Mouse (Mus musculus) liver, postnatal 0 days (tissue): ENCODE measurements at regions not wholly inside any gene's neighbourhood (a gene's known extent, or its start where the extent isn't known, plus 50 kb on each side); places are given as distances from the start of the nearest gene placed in this dataset.

ENCODE experiments used
- CTCF ChIP-seq: sonication (generic); IDR thresholded peaks from 2 replicates; pipeline ENCODE4 v1.5.1; 2016; ENCODE audit warnings: antibody characterized with exemption, low read depth
- EP300 ChIP-seq: IDR thresholded peaks from 2 replicates; pipeline ENCODE4 v1.6.1; 2016; ENCODE audit warnings: antibody characterized with exemption, low read depth, mild to moderate bottlenecking

GRCm38 (mm10) chr13:42617844-42618243, 62.6 kb upstream of the Phactr1 start:
- no peak for TF ChIP-seq CTCF
- TF ChIP-seq EP300 = no peak
